Mouse (Mus musculus): ENCODE results near the gene Spns3. TPM values are rescaled to one million over a fixed set of nuclear protein-coding genes. Genes with fewer than 3 reads are reported as not detected.
"Not testable (repeated sequence)": the region's sequence is repeated elsewhere in the genome, so short reads cannot be mapped to it uniquely, and the experiment has no call there.

Spns3 gene
- polyA plus RNA-seq, 1 experiment = not detected

DNA sequence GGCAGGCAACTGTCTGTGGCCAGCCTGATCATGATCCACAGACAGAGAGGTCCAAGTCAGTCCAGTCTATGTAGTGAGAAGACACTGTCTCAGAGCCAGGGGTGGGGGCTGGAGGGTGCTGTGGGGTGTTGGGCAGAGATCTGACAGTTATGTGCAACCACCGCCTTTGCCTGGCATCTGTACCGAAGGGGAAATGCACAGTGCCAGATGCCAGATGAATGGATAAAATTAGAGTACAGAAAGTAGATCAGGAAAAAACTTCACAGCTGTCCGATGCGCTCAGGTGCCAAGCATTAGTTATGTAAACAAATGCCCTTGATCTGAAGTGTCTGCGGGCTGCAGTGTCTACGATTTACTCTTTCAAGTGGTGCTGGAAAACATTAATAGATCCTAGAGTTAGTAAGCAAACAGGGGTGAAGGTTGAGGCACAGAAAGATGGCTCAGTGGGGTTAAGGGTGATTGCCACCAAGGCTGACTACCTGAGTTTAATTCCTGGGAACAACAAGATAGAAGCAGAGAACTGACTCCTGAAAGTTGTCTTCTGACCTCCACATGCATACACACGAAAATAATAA lies 1.3 kb upstream of the Spns3 start:
- H3K27me3 ChIP-seq (ENCODE audit: control insufficient read depth, insufficient read depth, insufficient read length) = peaks cover 48% of the 10 kb centered on the region
- no peak overlapping the region for H3K4me3 ChIP-seq (ENCODE audit: insufficient read depth, poor library complexity, severe bottlenecking)
- no peaks in the 10 kb centered on the region for H3K79me3 ChIP-seq (ENCODE audit: low read depth)
- TF ChIP-seq USF1 (IDR thresholded peaks at IDR 0.05; ENCODE audit: low read depth) = no peak
- TF ChIP-seq CEBPB (IDR thresholded peaks at IDR 0.05; ENCODE audit: low read depth) = no peak
- no peak for TF ChIP-seq MYOD1 (IDR thresholded peaks at IDR 0.05; ENCODE audit: control insufficient read depth, insufficient read length, low read depth)
- no peak for TF ChIP-seq CTCF (IDR thresholded peaks at IDR 0.05; ENCODE audit: control insufficient read depth, insufficient read depth, insufficient read length)
- no peak for TF ChIP-seq FOSL1 (IDR thresholded peaks at IDR 0.05; ENCODE audit: insufficient read depth, low read length, poor library complexity, severe bottlenecking)
- TF ChIP-seq MAX (IDR thresholded peaks at IDR 0.05) = no peak
- TF ChIP-seq MYOG (IDR thresholded peaks at IDR 0.05; ENCODE audit: control insufficient read depth, extremely low read depth, insufficient read length) = no peak
- no peak overlapping the region for H3ac ChIP-seq (ENCODE audit: control insufficient read depth, insufficient read length, low read depth)
- H3K36me3 ChIP-seq (ENCODE audit: control insufficient read depth, insufficient read depth) = no peaks in the 10 kb centered on the region
- no peaks in the 10 kb centered on the region for H3K79me2 ChIP-seq (ENCODE audit: control insufficient read depth, insufficient read depth)

GRCm38 (mm10) chr11:72547181-72547580 lies 3.1 kb downstream of the Spns3 start:
- no peak for TF ChIP-seq USF1 (IDR thresholded peaks at IDR 0.05; ENCODE audit: low read depth)
- TF ChIP-seq MYOG (IDR thresholded peaks at IDR 0.05; ENCODE audit: control insufficient read depth, extremely low read depth, insufficient read length) = no peak
- no peak for TF ChIP-seq CTCF (IDR thresholded peaks at IDR 0.05; ENCODE audit: control insufficient read depth, insufficient read depth, insufficient read length)
- no peak for TF ChIP-seq CEBPB (IDR thresholded peaks at IDR 0.05; ENCODE audit: low read depth)
- TF ChIP-seq MYOD1 (IDR thresholded peaks at IDR 0.05; ENCODE audit: control insufficient read depth, insufficient read length, low read depth) = no peak
- TF ChIP-seq MAX (IDR thresholded peaks at IDR 0.05) = no peak
- no peak for TF ChIP-seq FOSL1 (IDR thresholded peaks at IDR 0.05; ENCODE audit: insufficient read depth, low read length, poor library complexity, severe bottlenecking)
- Histone ChIP-seq H3K79me2 (ENCODE audit: control insufficient read depth, insufficient read depth) (no peaks in the 10 kb centered on the region), H3K27me3 (ENCODE audit: control insufficient read depth, insufficient read depth, insufficient read length) (peaks cover 52% of the 10 kb centered on the region), H3ac (ENCODE audit: control insufficient read depth, insufficient read length, low read depth) (no peak overlapping the region), H3K4me3 (ENCODE audit: insufficient read depth, poor library complexity, severe bottlenecking) (no peak overlapping the region), H3K36me3 (ENCODE audit: control insufficient read depth, insufficient read depth) (no peaks in the 10 kb centered on the region), H3K79me3 (ENCODE audit: low read depth) (no peaks in the 10 kb centered on the region)

- Histone ChIP-seq H3K79me2 (ENCODE audit: control insufficient read depth, insufficient read depth) (no peaks in the 10 kb centered on the region), H3ac (ENCODE audit: control insufficient read depth, insufficient read length, low read depth) (no peak overlapping the region), H3K36me3 (ENCODE audit: control insufficient read depth, insufficient read depth) (no peaks in the 10 kb centered on the region), H3K4me3 (ENCODE audit: insufficient read depth, poor library complexity, severe bottlenecking) (no peak overlapping the region), H3K27me3 (ENCODE audit: control insufficient read depth, insufficient read depth, insufficient read length) (peaks cover 34% of the 10 kb centered on the region), H3K79me3 (ENCODE audit: low read depth) (no peaks in the 10 kb centered on the region)
- TF ChIP-seq FOSL1 (IDR thresholded peaks at IDR 0.05; ENCODE audit: insufficient read depth, low read length, poor library complexity, severe bottlenecking) (no peak), CTCF (IDR thresholded peaks at IDR 0.05; ENCODE audit: control insufficient read depth, insufficient read depth, insufficient read length) (no peak), MAX (IDR thresholded peaks at IDR 0.05) (no peak), MYOD1 (IDR thresholded peaks at IDR 0.05; ENCODE audit: control insufficient read depth, insufficient read length, low read depth) (no peak), USF1 (IDR thresholded peaks at IDR 0.05; ENCODE audit: low read depth) (no peak), CEBPB (IDR thresholded peaks at IDR 0.05; ENCODE audit: low read depth) (no peak), MYOG (IDR thresholded peaks at IDR 0.05; ENCODE audit: control insufficient read depth, extremely low read depth, insufficient read length) (no peak)
Observed at GRCm38 (mm10) chr11:72544716-72545115, 5.6 kb downstream of the Spns3 start.

DNA sequence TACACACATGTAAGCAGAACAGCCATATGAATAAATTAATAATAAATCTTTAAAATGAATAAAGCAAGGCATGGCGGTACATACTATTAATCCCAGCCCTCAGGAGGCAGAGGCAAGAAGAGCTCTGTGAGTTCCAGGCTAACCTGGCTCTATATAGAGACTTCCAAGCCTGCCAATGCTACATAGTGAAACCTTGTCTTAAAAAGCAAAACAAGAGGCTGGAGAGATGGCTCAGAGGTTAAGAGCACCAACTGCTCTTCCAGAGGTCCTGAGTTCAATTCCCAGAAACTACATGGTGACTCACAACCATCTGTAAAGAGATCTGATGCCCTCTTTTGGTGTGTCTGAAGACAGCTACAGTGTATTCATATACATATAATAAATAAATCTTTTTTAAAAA lies 6.6 kb downstream of the Spns3 start:
- H3ac ChIP-seq (ENCODE audit: control insufficient read depth, insufficient read length, low read depth); H3K79me2 ChIP-seq (ENCODE audit: control insufficient read depth, insufficient read depth); H3K79me3 ChIP-seq (ENCODE audit: low read depth); H3K36me3 ChIP-seq (ENCODE audit: control insufficient read depth, insufficient read depth); H3K4me3 ChIP-seq (ENCODE audit: insufficient read depth, poor library complexity, severe bottlenecking): not testable (repeated sequence)
- H3K27me3 ChIP-seq (ENCODE audit: control insufficient read depth, insufficient read depth, insufficient read length) = peaks cover 24% of the 10 kb centered on the region

- no peaks in the 10 kb centered on the region for H3K79me3 ChIP-seq (ENCODE audit: low read depth)
- no peaks in the 10 kb centered on the region for H3K36me3 ChIP-seq (ENCODE audit: control insufficient read depth, insufficient read depth)
- no peak overlapping the region for H3K4me3 ChIP-seq (ENCODE audit: insufficient read depth, poor library complexity, severe bottlenecking)
- H3K79me2 ChIP-seq (ENCODE audit: control insufficient read depth, insufficient read depth) = no peaks in the 10 kb centered on the region
- H3ac ChIP-seq (ENCODE audit: control insufficient read depth, insufficient read length, low read depth) = no peak overlapping the region
- TF ChIP-seq CTCF (IDR thresholded peaks at IDR 0.05; ENCODE audit: control insufficient read depth, insufficient read depth, insufficient read length) (no peak), MYOG (IDR thresholded peaks at IDR 0.05; ENCODE audit: control insufficient read depth, extremely low read depth, insufficient read length) (no peak), USF1 (IDR thresholded peaks at IDR 0.05; ENCODE audit: low read depth) (no peak), CEBPB (IDR thresholded peaks at IDR 0.05; ENCODE audit: low read depth) (no peak), FOSL1 (IDR thresholded peaks at IDR 0.05; ENCODE audit: insufficient read depth, low read length, poor library complexity, severe bottlenecking) (no peak), MAX (IDR thresholded peaks at IDR 0.05) (no peak)
- peaks cover 16% of the 10 kb centered on the region for H3K27me3 ChIP-seq (ENCODE audit: control insufficient read depth, insufficient read depth, insufficient read length)
Observed at GRCm38 (mm10) chr11:72542586-72542985, 7.7 kb downstream of the Spns3 start.

DNA sequence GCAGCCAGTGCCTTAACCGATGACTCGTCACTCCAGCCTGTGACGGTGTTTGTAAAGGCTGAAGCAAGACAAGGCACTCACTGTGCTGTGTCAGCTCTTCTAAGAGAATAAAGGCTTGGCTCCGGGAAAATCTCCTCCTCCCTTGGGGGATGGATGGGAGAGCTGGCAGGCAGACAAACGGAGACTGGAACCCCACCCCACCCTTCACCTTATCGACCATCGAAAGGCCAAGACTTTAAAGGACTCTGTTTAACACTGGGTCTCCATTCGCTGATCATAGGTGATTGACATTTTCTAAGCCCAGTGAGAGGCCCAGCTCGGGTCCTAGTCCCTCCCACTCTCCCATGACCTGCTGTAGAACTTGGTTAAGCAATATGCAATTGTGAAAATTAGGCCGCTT lies 8.4 kb downstream of the Spns3 start:
- TF ChIP-seq MAX (IDR thresholded peaks at IDR 0.05) = no peak
- TF ChIP-seq MYOG (IDR thresholded peaks at IDR 0.05; ENCODE audit: control insufficient read depth, extremely low read depth, insufficient read length) = no peak
- TF ChIP-seq CTCF (IDR thresholded peaks at IDR 0.05; ENCODE audit: control insufficient read depth, insufficient read depth, insufficient read length) = no peak
- TF ChIP-seq CEBPB (IDR thresholded peaks at IDR 0.05; ENCODE audit: low read depth) = no peak
- no peak for TF ChIP-seq USF1 (IDR thresholded peaks at IDR 0.05; ENCODE audit: low read depth)
- no peak for TF ChIP-seq MYOD1 (IDR thresholded peaks at IDR 0.05; ENCODE audit: control insufficient read depth, insufficient read length, low read depth)
- no peak for TF ChIP-seq FOSL1 (IDR thresholded peaks at IDR 0.05; ENCODE audit: insufficient read depth, low read length, poor library complexity, severe bottlenecking)
- Histone ChIP-seq H3K79me2 (ENCODE audit: control insufficient read depth, insufficient read depth) (no peaks in the 10 kb centered on the region), H3K4me3 (ENCODE audit: insufficient read depth, poor library complexity, severe bottlenecking) (no peak overlapping the region), H3K79me3 (ENCODE audit: low read depth) (no peaks in the 10 kb centered on the region), H3ac (ENCODE audit: control insufficient read depth, insufficient read length, low read depth) (no peak overlapping the region), H3K36me3 (ENCODE audit: control insufficient read depth, insufficient read depth) (no peaks in the 10 kb centered on the region), H3K27me3 (ENCODE audit: control insufficient read depth, insufficient read depth, insufficient read length) (peaks cover 12% of the 10 kb centered on the region)
